Mouse (Mus musculus): ENCODE results near the gene Adamtsl4.

DNA sequence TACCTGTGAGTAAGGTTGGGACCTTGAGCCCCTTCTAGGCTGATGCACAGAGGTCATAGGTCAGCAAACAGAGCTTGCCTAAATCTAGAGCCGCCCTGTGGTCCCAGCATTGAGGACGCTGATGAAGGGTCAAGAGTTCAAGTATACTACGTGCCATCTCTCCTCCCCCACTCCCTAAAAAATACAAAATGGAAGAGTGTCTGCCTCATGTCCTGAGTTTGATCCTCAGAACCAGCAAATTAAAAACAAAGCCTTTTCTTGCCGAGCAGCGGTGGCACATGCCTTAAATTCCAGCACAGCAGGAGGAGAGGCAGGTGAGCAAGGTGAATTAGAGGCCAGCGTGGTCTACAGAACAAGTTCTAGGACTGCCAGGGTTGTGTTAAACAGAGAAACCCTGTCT lies 34.8 kb downstream of the Adamtsl4 start:
- TF ChIP-seq CTCF (IDR thresholded peaks at IDR 0.05; ENCODE audit: extremely low read depth, insufficient read depth, insufficient read length, insufficient replicate concordance) (no peak), POLR2A (IDR thresholded peaks at IDR 0.05; ENCODE audit: low read depth, low read length) (no peak)

Data from spleen, adult 2 months (tissue).